Mouse (Mus musculus) mature B cell (primary cell): ENCODE data around the gene Ppp2r3c.
"Not testable (repeated sequence)": the region's sequence is repeated elsewhere in the genome, so short reads cannot be mapped to it uniquely, and the experiment has no call there.

ENCODE experiments used
- in situ Hi-C: fragments of 300-500 bp; cut with MboI; formaldehyde crosslinking; loops from 2 replicates; pipeline ENCODE4 v1.14.3; 2019

Ppp2r3c gene

GRCm38 (mm10) chr12:55272243-55272642, 30.6 kb downstream of the Ppp2r3c start:
- in situ Hi-C loops = no loop called here

- in situ Hi-C loops = not testable (repeated sequence)
These were observed 39.4 kb downstream of the Ppp2r3c start for GRCm38 (mm10) chr12:55263385-55263784.

- in situ Hi-C loops = not testable (repeated sequence)
These were observed 40.8 kb downstream of the Ppp2r3c start for GRCm38 (mm10) chr12:55261950-55262349.

GRCm38 (mm10) chr12:55242243-55242642, 60.6 kb downstream of the Ppp2r3c start:
- in situ Hi-C loops = not testable (repeated sequence)

- in situ Hi-C loops = not testable (repeated sequence)
These were observed 72.3 kb downstream of the Ppp2r3c start for GRCm38 (mm10) chr12:55230520-55230861.

GRCm38 (mm10) chr12:55229626-55230519, 72.9 kb downstream of the Ppp2r3c start, which contains the start of gene Srp54c:
Srp54c (plus strand) TSS chr12:55230168.
- in situ Hi-C loops = not testable (repeated sequence)
